Mouse (Mus musculus) megakaryocyte-erythroid progenitor cell, adult 5-6 weeks (primary cell): ENCODE data around the gene Srm. TPM values are rescaled to one million over a fixed set of nuclear protein-coding genes. Genes with fewer than 3 reads are reported as not detected.

ENCODE experiments used
- ATAC-seq: replicated peaks from 2 replicates; pipeline ENCODE4 v1.8.0; 2016; ENCODE audit warnings: mild to moderate bottlenecking, inconsistent platforms; ENCODE audit not compliant: severe bottlenecking, poor library complexity, low FRiP score, low TSS enrichment
- total RNA-seq, 2 experiments: library from RNA; stranded (forward) in 1 of 2; stranded (reverse) in 1 of 2; fragments of 200-1000, 215-1000 nt in 1 of 2; fragments of >200 nt in 1 of 2; fragmentation: Nextera tagmentation in 1 of 2; gene quantifications; 2 replicates each; pipeline ENCODE4 v1.2.3; 2014 to 2017

The Srm gene
- total RNA-seq, 2 experiments from 2014 or later: 77.4 to 281 TPM

DNA sequence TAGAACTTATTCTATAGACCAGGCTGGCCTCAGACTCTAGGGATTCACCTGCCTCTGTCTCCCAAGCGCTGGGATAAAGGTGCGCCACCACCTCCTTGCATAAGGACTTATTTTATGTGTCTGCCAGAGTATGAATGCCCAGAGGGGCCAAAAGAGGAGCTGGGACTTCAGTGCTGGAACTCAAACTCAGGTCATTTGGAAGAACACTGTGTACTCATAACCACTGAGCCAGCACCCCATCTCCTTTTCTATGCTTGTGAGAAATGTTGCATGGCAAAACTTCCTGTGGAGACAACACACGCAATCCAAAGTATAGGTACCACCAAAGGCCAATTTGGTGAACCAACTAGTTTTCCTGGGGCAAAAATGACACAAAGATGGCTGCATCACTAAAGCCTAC is 5.4 kb downstream of the Srm start:
- no peak for ATAC-seq

DNA sequence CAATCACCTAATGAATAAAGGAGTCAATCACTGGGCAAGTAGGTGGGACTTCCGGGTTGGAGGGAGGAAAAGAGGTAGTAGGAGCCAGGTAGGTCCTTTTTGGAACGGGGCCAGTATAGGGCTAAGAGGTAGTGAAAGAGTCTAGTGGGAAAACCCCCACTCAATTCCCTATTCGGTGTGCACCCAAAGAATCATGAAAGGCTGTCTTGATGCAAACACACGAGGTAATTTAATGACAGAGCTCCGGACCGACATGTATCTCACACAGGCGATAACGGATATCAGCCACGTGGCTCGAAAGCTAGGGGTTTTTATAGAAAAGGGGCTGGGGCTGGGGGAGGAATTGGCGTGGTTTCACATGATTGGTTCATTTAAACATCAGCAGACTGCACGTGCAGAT is 7.5 kb downstream of the Srm start:
- ATAC-seq: no peak

DNA sequence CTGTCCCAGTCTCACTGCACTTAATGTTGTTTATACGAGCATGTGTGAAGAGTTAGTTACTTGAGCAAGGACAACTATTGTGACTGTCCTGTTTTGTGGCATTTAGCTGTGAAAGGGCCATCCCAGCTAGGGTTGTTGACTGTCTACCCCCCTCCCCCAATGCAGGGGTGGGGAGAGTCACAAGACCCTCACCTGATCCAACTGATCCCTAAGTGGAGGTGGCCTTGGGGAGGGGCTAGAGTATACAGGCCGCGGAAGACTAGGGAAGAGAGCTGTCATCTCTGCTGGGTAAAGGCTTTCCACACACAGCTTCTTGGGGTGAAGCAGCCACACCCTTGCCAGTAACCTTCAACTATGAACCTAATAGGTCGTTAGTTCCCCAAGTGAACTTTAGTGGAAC is 9.0 kb downstream of the Srm start:
- no peak for ATAC-seq

DNA sequence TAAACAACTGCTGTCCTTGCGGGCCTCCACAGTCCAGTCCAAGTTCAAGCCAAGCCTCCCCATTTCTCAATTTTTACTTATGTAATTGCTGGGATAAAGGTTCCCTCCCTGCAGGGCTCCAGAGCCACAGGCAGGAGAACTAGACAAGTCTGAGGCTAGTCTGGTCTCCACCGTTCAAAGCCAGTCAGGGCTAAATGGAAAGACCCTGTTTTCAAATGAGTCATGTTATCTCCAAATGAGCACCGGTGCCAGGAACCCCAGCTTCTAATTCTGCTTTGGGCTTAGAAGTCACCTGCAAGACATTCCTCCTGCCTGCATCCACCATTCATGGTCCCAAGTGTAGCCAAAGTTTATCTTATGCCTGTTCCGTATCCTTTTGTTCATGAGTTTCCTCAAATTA is 10.6 kb downstream of the Srm start:
- no peak for ATAC-seq

DNA sequence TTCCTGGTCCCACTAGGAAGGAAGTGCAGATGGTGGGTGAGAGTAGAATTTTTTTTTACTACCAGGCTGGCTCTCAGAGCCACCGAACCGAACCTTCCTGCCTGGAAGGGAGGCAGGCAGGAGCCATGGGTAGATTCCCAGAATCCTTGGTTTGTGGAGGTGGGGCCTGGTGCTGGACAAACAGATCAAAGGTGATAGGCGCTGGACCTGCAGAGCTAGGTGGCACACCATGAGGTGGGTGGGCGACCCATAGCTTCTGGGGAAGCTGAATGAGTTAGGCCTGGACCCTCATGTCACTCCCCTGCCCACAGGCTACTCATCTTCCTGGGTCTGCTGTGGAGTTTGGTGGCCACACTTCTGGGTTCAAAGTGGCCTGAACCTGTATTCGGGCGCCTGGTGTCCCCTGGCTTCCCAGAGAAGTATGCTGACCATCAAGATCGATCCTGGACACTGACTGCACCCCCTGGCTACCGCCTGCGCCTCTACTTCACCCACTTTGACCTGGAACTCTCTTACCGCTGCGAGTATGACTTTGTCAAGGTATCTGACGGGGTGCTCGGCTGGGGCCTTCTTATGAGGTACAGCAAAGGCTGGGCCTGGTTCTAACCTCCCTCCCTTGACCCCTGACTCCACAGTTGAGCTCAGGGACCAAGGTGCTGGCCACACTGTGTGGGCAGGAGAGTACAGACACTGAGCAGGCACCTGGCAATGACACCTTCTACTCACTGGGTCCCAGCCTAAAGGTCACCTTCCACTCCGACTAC is 11.2 kb downstream of the Srm start, which contains the start of gene Masp2:
Masp2 (plus strand) TSS at position 198 of the 764 bp plus-strand sequence.
- no peak for ATAC-seq

DNA sequence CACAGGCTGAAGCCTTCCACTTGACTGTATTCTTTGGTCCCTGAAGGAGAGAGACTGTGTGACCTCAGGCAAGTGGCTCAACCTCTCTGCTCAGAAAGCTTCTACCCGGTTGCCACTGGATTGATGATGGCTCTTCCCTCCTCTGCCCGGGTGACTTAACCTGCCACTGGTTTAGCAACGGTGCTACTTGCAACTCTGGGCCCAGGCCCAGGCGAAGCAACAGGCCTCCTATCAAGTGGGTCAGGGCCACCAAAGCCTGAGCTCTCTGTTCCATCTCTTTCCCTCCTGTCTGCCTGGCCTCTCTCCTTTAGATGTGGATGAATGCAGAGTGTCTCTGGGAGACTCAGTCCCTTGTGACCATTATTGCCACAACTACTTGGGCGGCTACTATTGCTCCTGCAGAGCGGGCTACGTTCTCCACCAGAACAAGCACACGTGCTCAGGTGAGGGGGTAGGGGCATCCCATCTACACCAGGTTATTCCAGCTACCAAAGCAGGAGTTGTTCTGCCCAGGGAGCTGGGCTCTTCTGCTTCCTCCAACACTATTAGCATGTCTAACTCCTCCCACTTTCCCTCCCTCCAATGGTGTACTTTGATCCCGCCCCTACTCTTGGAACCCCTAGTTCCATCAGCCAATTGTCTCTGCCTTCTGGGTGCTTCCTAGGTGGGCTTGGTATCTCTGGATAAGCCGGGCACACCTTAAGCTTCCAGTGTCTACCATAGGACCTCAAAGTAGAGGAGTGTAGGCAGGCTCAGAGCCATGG is 12.3 kb downstream of the Srm start:
- no peak for ATAC-seq

DNA sequence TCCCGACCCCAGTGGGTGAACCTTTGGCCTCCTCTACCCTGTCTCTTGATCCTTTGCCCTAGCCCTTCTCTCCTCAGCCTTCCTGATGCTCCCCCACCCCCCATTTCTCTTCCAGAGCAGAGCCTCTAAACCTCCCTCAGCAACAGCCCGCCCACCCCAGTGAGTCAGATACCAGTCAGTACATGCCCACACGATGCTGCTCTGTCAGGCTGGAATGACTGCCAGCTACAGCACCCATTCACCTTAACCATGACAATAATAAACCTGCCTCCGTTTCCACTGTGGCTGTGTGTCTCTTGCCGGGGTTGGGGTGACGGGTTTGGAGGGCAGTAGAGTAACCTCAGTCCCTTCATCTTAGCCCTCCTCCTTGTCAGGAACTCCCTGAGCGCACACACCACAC is 12.8 kb downstream of the Srm start:
- ATAC-seq: no peak

DNA sequence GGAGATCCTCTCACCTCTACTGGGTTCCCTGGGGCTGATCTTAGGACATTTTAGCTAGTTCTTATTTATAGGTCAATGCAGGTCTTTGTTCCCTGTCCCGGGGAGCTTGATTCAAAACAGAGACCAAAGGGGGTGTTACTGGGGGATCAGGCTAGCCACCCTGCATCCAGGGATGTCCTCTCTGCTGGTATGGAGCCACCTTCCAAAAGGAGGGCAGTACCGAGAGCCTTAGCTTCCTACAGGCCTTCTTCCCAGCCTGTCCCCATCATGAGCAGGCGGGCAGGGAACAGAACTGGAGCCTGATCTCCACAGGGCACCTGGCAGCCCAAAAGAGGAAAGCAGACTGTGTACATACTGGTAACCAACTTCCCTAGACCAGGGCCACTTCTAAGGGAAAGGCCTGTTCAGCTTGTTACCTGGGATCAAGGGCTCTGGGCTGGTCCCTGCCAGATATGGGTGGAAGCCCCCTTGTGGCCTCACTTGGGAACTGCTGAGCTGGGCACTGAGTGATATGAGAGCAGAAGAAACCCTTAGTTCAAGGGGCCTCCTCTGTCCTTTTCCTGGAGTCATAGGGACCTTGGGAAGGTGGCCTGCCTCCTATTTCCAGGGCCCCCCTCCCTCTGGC is 13.3 kb downstream of the Srm start:
- peak; percentile 82 for ATAC-seq

DNA sequence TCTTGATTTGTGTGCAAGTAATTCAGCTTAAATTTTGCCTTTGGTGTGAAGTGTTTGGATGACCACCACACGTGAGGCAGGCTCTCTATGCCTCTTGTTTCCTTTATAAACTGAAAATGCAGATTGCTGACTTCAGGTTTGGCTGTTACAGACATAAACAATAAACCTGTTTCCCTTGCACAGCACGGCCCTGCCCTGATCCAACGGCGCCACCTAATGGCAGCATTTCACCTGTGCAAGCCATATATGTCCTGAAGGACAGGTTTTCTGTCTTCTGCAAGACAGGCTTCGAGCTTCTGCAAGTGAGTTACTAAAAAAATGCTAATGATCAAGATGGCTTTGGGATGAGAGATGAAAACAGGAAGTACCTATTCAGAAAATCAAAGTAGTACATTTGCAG is 16.5 kb downstream of the Srm start:
- ATAC-seq: peak; percentile 65

DNA sequence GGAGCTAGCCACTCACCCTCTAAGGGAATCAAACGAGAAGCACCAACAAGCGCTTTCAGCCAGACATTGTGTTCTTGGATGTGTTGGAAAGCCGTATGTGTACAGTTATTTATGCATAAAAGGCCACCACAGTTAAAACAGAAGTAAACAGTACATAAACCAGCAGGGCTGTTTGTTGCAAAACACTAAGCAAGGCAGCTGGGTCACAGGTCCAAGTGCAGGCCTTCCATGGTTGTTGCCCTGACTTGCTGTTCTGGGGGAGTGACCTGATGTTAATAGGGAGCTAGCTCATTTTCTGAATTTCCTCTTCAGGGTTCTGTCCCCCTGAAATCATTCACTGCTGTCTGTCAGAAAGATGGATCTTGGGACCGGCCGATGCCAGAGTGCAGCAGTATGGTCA is 18.5 kb downstream of the Srm start:
- ATAC-seq: no peak

DNA sequence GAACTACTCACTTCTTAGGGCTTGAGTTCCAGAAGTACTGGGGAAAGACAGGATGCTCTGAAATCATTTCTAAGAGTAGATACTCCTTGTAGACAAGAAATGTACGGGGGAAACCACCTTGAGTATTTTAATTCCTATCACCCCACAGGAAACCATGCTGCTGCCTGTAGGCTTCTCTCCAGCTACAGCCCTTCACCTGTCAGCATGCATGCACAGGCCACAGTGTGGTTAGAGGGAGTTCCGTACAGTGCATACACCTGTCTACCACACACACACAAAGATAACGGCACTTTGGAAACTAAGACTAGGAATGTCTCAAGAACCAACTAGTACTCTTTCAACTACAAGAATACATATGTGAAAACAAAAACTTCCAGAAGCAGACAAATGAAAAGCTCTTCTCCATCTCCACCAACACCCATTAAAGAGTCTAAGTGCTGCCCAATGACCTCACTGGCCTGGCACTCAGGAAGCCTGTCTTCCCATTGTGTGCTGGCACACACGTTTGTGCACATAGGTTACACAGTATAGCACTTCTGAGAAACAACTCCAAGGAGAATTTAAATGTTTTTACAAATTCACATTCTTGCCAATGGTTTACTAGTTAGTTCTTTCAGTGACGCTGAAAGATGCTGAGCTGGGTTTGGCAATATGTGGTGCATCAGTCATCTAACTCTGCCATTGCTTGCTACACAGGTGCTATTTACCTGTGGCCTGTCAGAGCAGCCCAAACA is 19.5 kb downstream of the Srm start:
- no peak for ATAC-seq

DNA sequence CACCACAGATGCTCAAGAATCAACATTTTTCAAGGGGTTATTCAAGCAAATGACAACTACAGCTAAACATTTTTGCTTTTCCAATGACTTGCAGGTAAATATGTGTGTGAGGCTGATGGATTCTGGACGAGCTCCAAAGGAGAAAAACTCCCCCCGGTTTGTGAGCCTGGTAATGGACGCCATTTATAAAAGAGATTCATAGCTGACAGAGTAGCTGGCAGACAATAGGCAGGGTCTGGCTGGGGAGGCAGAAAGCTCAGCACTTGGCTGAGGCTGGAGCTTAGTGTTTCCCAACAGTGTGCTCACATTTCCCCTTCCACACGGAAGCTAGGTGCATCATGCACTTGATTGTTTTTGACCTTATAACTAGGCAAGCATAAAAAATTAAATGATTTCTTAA is 21.3 kb downstream of the Srm start:
- ATAC-seq: no peak

DNA sequence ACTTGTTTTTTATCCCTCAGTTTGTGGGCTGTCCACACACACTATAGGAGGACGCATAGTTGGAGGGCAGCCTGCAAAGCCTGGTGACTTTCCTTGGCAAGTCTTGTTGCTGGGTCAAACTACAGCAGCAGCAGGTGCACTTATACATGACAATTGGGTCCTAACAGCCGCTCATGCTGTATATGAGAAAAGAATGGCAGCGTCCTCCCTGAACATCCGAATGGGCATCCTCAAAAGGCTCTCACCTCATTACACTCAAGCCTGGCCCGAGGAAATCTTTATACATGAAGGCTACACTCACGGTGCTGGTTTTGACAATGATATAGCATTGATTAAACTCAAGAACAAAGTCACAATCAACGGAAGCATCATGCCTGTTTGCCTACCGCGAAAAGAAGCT is 22.4 kb downstream of the Srm start:
- ATAC-seq: no peak

DNA sequence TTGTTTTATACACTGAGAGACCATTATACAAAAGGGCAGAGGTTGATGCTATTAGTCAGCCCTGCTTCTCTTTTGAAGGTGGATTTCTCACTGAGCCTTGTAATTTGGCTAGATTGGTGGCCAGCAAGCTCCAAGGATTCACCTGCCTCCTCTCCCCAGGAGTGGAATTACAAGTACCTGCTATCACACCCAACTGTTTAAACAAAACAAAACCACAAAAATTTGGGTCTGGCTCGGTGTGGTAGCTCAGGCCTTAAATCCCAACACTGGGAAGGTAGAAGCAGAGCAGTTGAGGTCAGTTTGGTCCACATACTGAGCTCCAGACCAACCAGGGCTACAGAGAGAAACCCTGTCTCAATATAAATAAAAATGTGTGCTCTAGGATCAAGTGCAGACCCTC is 28.5 kb downstream of the Srm start:
- ATAC-seq: no peak

DNA sequence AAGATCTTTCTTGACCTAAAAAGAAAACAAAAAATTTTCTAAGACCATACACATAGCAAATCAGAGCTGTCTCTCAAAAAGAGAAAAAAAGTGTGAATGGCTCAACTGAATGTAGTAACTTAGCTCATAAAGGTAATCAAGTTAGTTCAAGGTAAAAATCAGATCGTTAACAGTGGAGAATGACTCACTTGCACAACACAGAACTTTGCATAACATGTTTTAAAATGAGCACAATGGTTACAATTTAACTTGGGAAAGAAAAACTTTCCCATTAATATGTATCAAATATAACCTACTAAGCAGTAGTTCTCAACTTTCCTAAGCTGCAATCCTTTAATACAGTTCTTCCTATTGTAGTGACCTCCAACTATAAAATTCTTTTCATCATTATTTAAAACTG is 29.4 kb downstream of the Srm start:
- ATAC-seq: no peak

DNA sequence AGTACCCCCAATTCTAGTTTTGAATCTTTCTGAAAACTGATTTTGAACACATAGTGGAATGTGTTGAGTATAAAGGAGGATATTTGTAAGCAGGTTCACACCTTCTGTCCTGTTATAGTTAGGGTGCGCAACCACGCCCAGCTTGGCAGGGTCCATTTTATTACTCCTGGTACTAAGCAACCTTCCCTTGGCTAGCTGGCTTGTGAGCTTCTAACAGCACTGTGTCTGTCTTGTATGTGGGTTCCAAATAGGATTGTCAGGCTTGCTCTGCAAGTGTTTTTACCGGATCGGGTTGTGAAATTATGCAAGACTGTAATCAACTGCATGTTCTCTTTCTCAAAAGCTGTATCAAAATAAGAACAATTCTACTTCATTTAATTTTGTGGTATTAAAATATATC is 31.2 kb downstream of the Srm start:
- ATAC-seq: no peak

DNA sequence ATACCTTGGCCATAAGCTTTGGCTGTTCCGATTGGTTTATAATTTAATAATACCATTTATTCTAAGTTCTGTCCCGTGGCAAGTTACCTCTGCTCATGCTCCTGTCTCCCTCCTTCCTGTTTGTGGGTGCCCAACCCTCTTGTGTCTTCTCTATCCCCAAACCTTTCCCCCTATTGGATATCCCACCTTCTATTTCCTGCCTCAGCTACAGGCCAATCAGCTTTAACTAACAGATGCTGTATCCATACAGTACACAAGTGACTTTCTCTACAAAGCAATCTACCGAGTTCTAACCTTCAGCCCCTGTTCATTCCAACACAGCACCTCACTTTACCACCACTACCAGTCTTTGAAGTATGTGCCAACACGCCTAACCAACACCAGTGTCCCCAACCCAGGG is 32.3 kb downstream of the Srm start:
- ATAC-seq: no peak

DNA sequence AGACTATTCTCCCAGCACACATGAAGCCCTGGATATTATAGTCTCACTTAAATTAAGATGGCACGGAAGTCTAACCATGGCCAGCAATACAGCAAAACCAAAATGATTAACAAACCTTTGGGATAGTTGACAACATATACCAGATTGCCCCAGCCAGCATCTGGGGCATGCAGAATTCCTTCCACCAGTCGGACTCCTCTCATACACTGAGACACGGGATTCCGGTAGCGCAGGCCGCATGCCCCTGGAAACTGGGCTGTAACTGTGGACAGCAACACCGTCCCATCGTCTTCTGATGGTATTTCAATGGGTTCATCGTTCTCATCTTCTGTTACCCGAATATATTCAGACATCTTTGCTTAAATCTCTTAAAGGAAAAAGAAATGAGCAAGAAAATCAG is 33.7 kb downstream of the Srm start:
- ATAC-seq: no peak

DNA sequence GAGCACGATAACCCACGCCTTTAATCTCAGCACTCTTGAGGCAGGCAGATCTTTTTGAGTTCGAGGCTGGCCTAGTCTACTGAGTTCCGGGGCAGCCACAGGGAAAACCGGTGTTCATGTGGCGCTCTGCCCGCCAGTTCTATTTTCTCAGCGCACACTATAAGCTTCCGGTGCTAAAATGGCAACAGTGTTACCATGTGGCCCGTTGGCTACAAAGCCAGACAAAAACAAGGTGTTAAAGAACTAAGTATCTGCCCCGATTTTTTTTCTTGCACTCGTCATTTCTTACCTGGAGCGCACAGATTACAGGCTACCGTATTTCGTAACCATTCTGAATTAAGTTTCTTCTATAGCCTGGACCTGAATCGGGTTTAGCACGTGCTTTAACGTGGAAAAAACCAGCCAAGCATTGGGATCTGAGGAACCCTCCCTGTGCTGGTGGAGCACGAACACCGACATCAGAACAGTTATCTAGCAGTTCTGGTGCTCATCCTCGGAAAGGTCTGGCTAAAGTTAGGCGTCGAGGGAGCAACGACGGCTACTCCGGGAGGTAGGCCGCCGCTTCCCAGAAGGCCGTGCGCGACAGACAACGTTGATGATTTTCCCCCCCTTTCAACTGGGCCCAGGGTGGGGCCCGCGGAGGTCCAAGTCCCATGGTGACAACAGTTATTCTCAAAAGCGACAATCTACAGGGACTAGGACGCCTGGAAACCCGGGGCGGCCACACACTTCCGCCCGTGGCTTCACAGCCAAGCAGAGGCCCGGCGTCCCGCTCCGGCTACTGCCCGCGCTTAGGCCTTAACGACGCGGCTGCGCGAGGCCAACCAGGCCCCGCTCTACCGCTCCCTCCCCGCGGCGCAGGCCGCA is 34.7 kb downstream of the Srm start:
- peak; percentile 24 for ATAC-seq
